Mouse (Mus musculus) Muller cell, postnatal 12 days (primary cell): ENCODE data around the gene Ankrd17.
"Not testable (repeated sequence)": the region's sequence is repeated elsewhere in the genome, so short reads cannot be mapped to it uniquely, and the experiment has no call there.

ENCODE experiments used
- DNase-seq: peaks from one replicate; pipeline ENCODE4 v3.0.0-alpha.2; 2015; ENCODE audit errors: inconsistent ontology term

Gene Ankrd17

GRCm38 (mm10) chr5:90338177-90339091 is 27.9 kb downstream of the Ankrd17 start:
- DNase-seq, result no peak

GRCm38 (mm10) chr5:90332478-90332877 is 33.9 kb downstream of the Ankrd17 start:
- no peak for DNase-seq

GRCm38 (mm10) chr5:90331071-90331470 is 35.3 kb downstream of the Ankrd17 start:
- no peak for DNase-seq

- no peak for DNase-seq
Observed at GRCm38 (mm10) chr5:90298396-90298795, 68.0 kb downstream of the Ankrd17 start.

GRCm38 (mm10) chr5:90289887-90290286 is 76.5 kb downstream of the Ankrd17 start:
- no peak for DNase-seq

GRCm38 (mm10) chr5:90286559-90286958 is 79.8 kb downstream of the Ankrd17 start:
- no peak for DNase-seq

- DNase-seq, result no peak
Observed at GRCm38 (mm10) chr5:90280061-90280460, 86.3 kb downstream of the Ankrd17 start.

- no peak for DNase-seq
Observed at GRCm38 (mm10) chr5:90279418-90279817, 87.0 kb downstream of the Ankrd17 start.

- no peak for DNase-seq
Observed at GRCm38 (mm10) chr5:90277443-90277842, 88.9 kb downstream of the Ankrd17 start.

GRCm38 (mm10) chr5:90274806-90275205 is 91.6 kb downstream of the Ankrd17 start:
- DNase-seq, result no peak

- DNase-seq, result not testable (repeated sequence)
Observed at GRCm38 (mm10) chr5:90262230-90262629, 104.1 kb downstream of the Ankrd17 start.

GRCm38 (mm10) chr5:90257023-90257422 is 109.4 kb downstream of the Ankrd17 start:
- DNase-seq, result no peak

- DNase-seq, result no peak
Observed at GRCm38 (mm10) chr5:90247503-90247902, 118.9 kb downstream of the Ankrd17 start.

- peak; percentile 69 for DNase-seq
Observed at GRCm38 (mm10) chr5:90246987-90247386, 119.4 kb downstream of the Ankrd17 start.

- DNase-seq, result no peak
Observed at GRCm38 (mm10) chr5:90246567-90246966, 119.8 kb downstream of the Ankrd17 start.

GRCm38 (mm10) chr5:90245416-90245815 is 121.0 kb downstream of the Ankrd17 start:
- no peak for DNase-seq

- DNase-seq, result no peak
Observed at GRCm38 (mm10) chr5:90235217-90235616, 131.2 kb downstream of the Ankrd17 start.

- no peak for DNase-seq
Observed at GRCm38 (mm10) chr5:90233305-90233704, 133.1 kb downstream of the Ankrd17 start.

GRCm38 (mm10) chr5:90229760-90230159 is 136.6 kb downstream of the Ankrd17 start:
- no peak for DNase-seq

GRCm38 (mm10) chr5:90226696-90227095 is 139.7 kb downstream of the Ankrd17 start:
- DNase-seq, result no peak

- DNase-seq, result no peak
Observed at GRCm38 (mm10) chr5:90224730-90225129, 141.6 kb downstream of the Ankrd17 start.

GRCm38 (mm10) chr5:90223534-90224381 is 142.6 kb downstream of the Ankrd17 start, which contains the start of gene Cox18:
Gene Cox18 (minus strand): TSS chr5:90224001.
- DNase-seq, result peak; percentile 98
